Mouse (Mus musculus) intestine, postnatal 0 days (tissue): ENCODE measurements at regions not wholly inside any gene's neighbourhood (a gene's known extent, or its start where the extent isn't known, plus 50 kb on each side); places are given as distances from the start of the nearest gene placed in this dataset.
"Not testable (repeated sequence)": the region's sequence is repeated elsewhere in the genome, so short reads cannot be mapped to it uniquely, and the experiment has no call there.

Source experiments
- ATAC-seq: fragments of 200-750 bp; cut with Nextera tagmentation; 2 replicates; pipeline ENCODE4 v1.8.0; 2017; ENCODE audit warnings: mild to moderate bottlenecking, moderate TSS enrichment, moderate library complexity
- H3K27ac ChIP-seq: fragments of 300-500 bp; sonication (generic); 2 replicates; pipeline ENCODE4 v1.5.1; 2014; ENCODE audit warnings: mild to moderate bottlenecking, low read depth, low read length, moderate library complexity
- H3K27me3 ChIP-seq: fragments of 300-500 bp; sonication (generic); replicated peaks from 2 replicates; pipeline ENCODE4 v1.6.1; 2014; ENCODE audit warnings: low read length, mixed read lengths; ENCODE audit not compliant: control insufficient read depth, insufficient read depth
- H3K36me3 ChIP-seq: fragments of 300-500 bp; sonication (generic); 2 replicates; pipeline ENCODE4 v1.6.1; 2014; ENCODE audit warnings: mild to moderate bottlenecking, moderate library complexity; ENCODE audit not compliant: control insufficient read depth, insufficient read depth
- H3K4me1 ChIP-seq: fragments of 300-500 bp; sonication (generic); replicated peaks from 2 replicates; pipeline ENCODE4 v1.6.1; 2014; ENCODE audit warnings: antibody characterized with exemption, low read length, mixed read lengths; ENCODE audit not compliant: control insufficient read depth, insufficient read depth
- H3K4me2 ChIP-seq: fragments of 300-500 bp; sonication (generic); replicated peaks from 2 replicates; pipeline ENCODE4 v1.6.1; 2014; ENCODE audit warnings: low read depth, mild to moderate bottlenecking, moderate library complexity
- H3K4me3 ChIP-seq: fragments of 300-500 bp; sonication (generic); 2 replicates; pipeline ENCODE4 v1.5.1; 2014; ENCODE audit warnings: low read depth, low read length
- H3K9ac ChIP-seq: fragments of 300-500 bp; sonication (generic); 2 replicates; pipeline ENCODE4 v1.6.1; 2014; ENCODE audit warnings: mild to moderate bottlenecking, low read depth, low read length
- H3K9me3 ChIP-seq: fragments of 300-500 bp; sonication (generic); 2 replicates; pipeline ENCODE4 v1.6.1; 2016; ENCODE audit warnings: mixed run types; ENCODE audit not compliant: control insufficient read depth
- CTCF ChIP-seq: sonication (generic); IDR thresholded peaks from 2 replicates; pipeline ENCODE4 v1.5.1; 2016; ENCODE audit warnings: low read depth, mild to moderate bottlenecking, control low read depth, antibody characterized with exemption, moderate library complexity
- WGBS: fragments of 180-500 bp; shearing (Covaris S2); extraction: QIAGEN DNeasy Blood & Tissue Kit; methylation state at CpG from one replicate; pipeline ENCODE4 v1.1.7; 2014; 5-methylcytosine and 5-hydroxymethylcytosine counted together

DNA sequence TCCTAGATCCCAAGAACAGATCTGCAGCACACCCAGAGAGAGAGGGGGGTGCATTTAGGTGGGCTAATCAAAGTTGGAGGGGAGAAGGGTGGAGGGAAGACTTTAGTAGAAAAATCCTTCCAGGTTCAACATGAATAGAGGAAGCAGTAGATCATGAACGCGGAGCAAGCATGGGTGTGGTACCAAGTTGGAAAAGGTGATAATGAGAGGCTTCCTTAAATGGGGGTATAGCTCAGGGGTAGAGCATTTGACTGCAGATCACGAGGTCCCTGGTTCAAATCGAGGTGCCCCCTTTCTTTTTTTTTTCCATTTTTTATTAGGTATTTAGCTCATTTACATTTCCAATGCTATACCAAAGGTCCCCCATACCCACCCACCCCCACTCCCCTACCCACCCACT lies 54.0 kb upstream of the Krba1 start:
- H3K9me3 ChIP-seq, H3K27ac ChIP-seq, H3K4me1 ChIP-seq, H3K4me3 ChIP-seq, H3K9ac ChIP-seq, H3K4me2 ChIP-seq, H3K36me3 ChIP-seq, ATAC-seq, H3K27me3 ChIP-seq: not testable (repeated sequence)
- 84% methylated on average over 4 of the region's 4 CpGs for WGBS

DNA sequence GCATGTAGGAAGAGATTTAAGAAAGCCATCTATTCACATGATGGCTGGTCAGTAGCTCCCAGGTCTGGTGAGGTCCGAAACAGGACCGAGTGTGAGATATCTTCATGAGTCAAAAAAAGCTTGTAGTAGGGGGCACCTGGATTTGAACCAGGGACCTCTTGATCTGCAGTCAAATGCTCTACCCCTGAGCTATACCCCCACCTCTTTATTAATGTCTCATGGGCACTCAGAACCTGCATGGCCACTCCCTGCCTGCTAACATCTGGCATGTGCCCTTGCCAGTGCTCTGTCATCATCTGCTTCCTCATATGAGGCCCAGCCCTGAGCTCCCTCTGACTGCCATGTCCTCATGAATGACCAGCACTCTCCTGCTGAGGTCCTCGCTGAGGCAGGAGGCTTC lies 58.4 kb upstream of the Krba1 start:
- ATAC-seq: not testable (repeated sequence)

DNA sequence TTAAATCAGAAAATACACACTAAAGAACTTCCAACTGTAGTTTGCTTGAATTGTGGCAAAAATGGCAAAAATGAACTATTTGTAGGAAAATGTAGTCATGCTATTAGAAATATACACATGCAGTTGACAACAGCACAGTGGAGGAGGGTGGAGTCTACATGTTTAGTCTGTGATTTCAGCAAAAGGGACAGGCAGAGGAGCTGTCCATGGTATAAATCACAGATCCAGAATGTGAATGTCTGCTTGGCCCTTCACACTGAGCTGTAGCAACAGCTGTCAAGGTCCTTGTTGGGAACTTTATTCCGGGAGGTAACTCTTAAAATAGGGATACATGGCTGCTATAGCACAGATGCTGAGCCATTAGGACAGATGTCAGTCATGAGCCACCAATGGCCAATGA lies 107.4 kb upstream of the Krba1 start:
- no peak overlapping the region for H3K4me3 ChIP-seq
- WGBS: 74% methylated on average over 1 of the region's 1 CpGs
- H3K9me3 ChIP-seq: no peaks in the 10 kb centered on the region
- no peaks in the 10 kb centered on the region for H3K36me3 ChIP-seq
- no peak for ATAC-seq
- no peak overlapping the region for H3K27ac ChIP-seq
- no peaks in the 10 kb centered on the region for H3K4me1 ChIP-seq
- no peak for TF ChIP-seq CTCF
- no peak overlapping the region for H3K4me2 ChIP-seq
- H3K27me3 ChIP-seq: no peaks in the 10 kb centered on the region
- H3K9ac ChIP-seq: no peak overlapping the region

More for the DNA sequence above, 58.4 kb upstream of the Krba1 start:
- 81% methylated on average over 3 of the region's 3 CpGs for WGBS
- H3K27ac ChIP-seq, H3K9ac ChIP-seq, H3K4me2 ChIP-seq, H3K27me3 ChIP-seq, H3K36me3 ChIP-seq, H3K9me3 ChIP-seq, H3K4me3 ChIP-seq, H3K4me1 ChIP-seq: not testable (repeated sequence)

DNA sequence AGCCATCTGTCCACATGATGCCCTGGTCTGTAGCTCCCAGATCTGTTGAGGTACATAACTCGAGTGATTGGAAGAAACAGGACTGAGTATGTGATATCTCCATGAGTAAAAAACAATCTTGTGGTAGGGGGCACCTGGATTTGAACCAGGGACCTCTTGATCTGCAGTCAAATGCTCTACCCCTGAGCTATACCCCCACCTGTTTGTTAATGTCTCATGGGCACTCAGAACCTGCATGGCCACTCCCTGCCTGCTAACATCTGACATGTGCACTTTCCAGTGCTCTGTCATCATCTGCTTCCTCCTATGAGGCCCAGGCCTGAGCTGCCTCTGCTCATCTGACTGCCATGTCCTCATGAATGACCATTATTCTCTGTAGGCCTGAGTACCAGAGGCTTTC lies 115.7 kb upstream of the Krba1 start:
- not testable (repeated sequence) for H3K4me1 ChIP-seq, ATAC-seq, H3K36me3 ChIP-seq, H3K27me3 ChIP-seq, H3K9me3 ChIP-seq, H3K9ac ChIP-seq, H3K27ac ChIP-seq, H3K4me3 ChIP-seq, H3K4me2 ChIP-seq
- WGBS: 74% methylated on average over 1 of the region's 1 CpGs

DNA sequence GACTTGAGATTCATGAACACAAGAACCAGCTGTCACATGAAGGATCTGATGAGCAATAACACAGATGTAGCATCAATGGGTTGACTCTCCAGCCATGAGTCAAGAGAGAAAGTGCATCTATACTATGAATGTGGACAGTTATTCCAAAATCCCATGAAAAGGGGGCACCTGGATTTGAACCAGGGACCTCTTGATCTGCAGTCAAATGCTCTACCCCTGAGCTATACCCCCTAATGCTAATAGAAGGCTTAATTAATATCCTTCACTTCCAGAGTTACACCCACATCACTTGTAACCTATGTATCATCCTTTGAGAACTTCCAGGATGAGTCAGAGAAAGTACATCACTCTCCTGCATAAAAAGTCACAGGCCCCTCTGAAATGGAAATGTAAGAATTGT lies 133.8 kb upstream of the Krba1 start:
- H3K4me2 ChIP-seq, H3K9ac ChIP-seq, H3K27ac ChIP-seq, H3K4me1 ChIP-seq, ATAC-seq, H3K36me3 ChIP-seq, H3K4me3 ChIP-seq, H3K9me3 ChIP-seq, H3K27me3 ChIP-seq: not testable (repeated sequence)

DNA sequence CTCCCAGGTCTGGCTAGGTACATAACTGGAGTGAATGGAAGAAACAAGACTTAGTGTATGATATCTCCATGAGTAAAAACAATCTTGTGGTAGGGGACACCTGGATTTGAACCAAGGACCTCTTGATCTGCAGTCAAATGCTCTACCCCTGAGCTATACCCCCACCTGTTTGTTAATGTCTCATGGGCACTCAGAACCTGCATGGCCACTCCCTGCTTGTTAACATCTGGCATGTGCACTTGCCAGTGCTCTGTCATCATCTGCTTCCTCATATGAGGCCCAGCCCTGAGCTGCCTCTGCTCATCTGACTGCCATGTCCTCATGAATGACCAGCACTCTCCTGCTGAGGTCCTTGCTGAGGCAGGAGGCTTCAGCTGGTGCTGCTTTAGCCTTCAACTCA lies 142.4 kb upstream of the Krba1 start:
- not testable (repeated sequence) for H3K4me1 ChIP-seq, H3K9ac ChIP-seq, H3K4me3 ChIP-seq, H3K4me2 ChIP-seq, ATAC-seq, H3K9me3 ChIP-seq, H3K36me3 ChIP-seq, H3K27me3 ChIP-seq, H3K27ac ChIP-seq

DNA sequence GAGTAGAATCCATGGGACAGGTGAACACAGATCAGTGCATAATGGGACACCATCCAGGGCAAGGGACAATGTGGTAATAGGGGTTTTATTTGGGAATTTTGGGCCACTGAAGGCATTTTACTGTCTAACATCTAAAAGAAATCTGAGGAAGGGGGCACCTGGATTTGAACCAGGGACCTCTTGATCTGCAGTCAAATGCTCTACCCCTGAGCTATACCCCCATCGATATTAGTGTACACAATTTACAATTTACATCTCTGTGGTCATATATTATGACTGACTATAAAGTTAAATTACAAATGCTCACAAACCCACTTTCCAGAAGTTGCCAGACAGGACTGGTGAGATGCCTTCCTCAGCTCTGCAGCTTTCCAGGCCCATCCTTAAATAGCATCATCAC lies 143.4 kb upstream of the Krba1 start:
- Histone ChIP-seq H3K4me2 (no peak overlapping the region), H3K4me3 (no peak overlapping the region), H3K9me3 (no peaks in the 10 kb centered on the region), H3K27me3 (no peaks in the 10 kb centered on the region), H3K27ac (no peak overlapping the region), H3K36me3 (no peaks in the 10 kb centered on the region), H3K4me1 (no peaks in the 10 kb centered on the region), H3K9ac (no peak overlapping the region)
- WGBS: 69% methylated on average over 1 of the region's 1 CpGs
- no peak for ATAC-seq
- no peak for TF ChIP-seq CTCF

DNA sequence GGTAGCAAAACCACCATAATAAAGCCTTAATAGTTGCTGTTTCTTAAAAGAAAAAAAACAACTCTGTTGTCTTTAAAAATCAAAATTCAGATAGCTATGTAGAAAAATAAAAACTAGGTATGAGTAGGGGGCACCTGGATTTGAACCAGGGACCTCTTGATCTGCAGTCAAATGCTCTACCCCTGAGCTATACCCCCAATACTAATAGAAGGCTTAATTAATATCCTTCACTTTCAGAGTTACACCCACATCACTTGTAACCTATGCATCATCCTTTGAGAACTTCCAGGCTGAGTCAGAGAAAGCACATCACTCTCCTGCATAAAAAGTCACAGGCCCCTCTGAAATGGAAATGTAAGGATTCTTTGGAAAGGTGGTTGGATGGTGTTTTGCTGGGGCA lies 151.2 kb upstream of the Krba1 start:
- H3K4me3 ChIP-seq: not testable (repeated sequence)

More for the DNA sequence above, 151.2 kb upstream of the Krba1 start:
- H3K4me2 ChIP-seq, ATAC-seq, H3K36me3 ChIP-seq, H3K27ac ChIP-seq, H3K9ac ChIP-seq, H3K4me1 ChIP-seq, H3K27me3 ChIP-seq, H3K9me3 ChIP-seq: not testable (repeated sequence)
